Mouse (Mus musculus) heart, postnatal 0 days (tissue): ENCODE results near the gene Grb2.

ENCODE experiments used
- CTCF ChIP-seq: IDR thresholded peaks from 2 replicates; pipeline ENCODE4 v1.5.1; 2016; ENCODE audit warnings: antibody characterized with exemption, control low read depth, low read depth
- EP300 ChIP-seq: IDR thresholded peaks from 2 replicates; pipeline ENCODE4 v1.6.1; 2016; ENCODE audit warnings: antibody characterized with exemption, low read depth

DNA sequence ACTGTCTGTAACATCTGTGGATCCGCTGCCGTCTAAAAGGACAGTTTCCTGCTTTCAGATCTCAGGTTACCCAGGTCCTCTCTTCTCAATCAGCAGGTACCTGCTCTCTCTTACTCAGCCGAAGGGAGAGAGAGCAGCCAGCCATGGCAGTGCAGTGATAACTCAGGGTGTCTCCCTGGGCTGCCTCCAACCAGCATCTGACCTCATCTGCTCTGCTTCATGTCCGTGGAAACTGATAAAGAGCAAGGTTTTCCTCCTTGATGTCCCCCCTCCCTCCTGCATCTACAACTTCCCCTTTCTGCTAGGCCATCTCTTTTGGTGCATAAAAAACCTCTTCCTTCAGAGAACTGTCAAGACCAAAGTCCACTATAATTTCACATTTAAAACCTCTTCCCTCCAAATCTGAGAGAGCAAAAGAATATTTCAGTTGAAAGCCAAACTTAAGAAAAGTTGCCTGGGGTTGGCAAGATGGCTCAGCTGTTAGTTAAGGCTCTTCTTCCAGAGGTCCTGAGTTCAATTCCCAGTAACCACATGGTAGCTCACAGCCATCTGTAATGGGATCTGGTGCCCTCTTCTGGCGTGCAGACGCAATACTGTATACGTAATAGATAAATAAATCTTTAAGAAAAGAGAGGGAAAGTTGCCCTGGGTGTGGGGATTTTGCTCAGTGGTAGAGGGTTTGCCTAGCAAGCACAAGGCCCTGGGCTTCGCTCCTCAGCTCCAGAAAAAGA lies 9.4 kb upstream of the Grb2 start:
- TF ChIP-seq CTCF (peak; percentile 30), EP300 (no peak)
